15 mouse cellular contexts compared by ENCODE assay signal in the genomic region with DNA sequence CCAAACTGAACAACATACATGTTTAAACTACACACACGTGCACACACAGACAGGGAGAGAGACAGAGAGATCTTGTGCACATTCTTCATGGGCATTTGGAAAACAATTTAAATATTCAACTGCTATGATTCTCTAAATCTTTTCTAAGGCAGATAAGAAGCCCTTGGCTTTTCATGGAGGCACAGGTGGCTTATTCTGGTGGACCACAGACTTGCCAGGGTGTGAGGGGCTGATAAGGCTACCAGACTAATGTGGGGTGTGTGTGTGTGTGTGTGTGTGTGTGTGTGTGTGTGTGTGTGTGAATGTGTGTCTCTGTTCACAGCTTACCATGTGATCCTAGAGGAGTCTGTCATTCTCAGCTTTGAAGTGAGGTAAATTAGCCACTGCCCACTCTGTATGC.
"Had no signal": no experiment of that assay in that cellular context is flagged by ENCODE, and none has a peak within 500 bp of the region (broad histone marks: within the 10 kb centered on the region; RNA-seq: fewer than 3 reads in every experiment).

No protein-coding gene starts in this region.

- H3K9me3 ChIP-seq: neural tube, embryonic 15.5 days; stomach, embryonic 15.5 days had no signal

- H3K9ac ChIP-seq: neural tube, embryonic 15.5 days; stomach, embryonic 15.5 days had no signal

- H3K4me3 ChIP-seq: neural tube, embryonic 15.5 days; stomach, embryonic 15.5 days had no signal

- DNase-seq: retina, postnatal 1 day; right cerebral cortex, adult 18-20 months; right cerebral cortex, postnatal 14 days; right cerebral cortex, postnatal 25 days; right cerebral cortex, postnatal 4 days; spleen, adult 18-20 months; thymus, adult 18-20 months; thymus, adult 2 months; thymus, postnatal 14 days; thymus, postnatal 25 days; thymus, postnatal 36 days; thymus, postnatal 4 days had no signal

- H3K27ac ChIP-seq: neural tube, embryonic 15.5 days; stomach, embryonic 15.5 days; stomach, postnatal 0 days had no signal

- H3K27me3 ChIP-seq: neural tube, embryonic 15.5 days; stomach, embryonic 15.5 days had no signal

- H3K36me3 ChIP-seq: neural tube, embryonic 15.5 days; stomach, embryonic 15.5 days had no signal

- H3K4me2 ChIP-seq: neural tube, embryonic 15.5 days; stomach, embryonic 15.5 days had no signal
